Mouse (Mus musculus): ENCODE measurements around the gene Tnrc6c.

Gene Tnrc6c

GRCm38 (mm10) chr11:117727031-117727430, 72.9 kb downstream of the Tnrc6c start:
- DNase-seq (ENCODE audit: low read depth in 1 of 2, low spot score in 2 of 2): no peak

DNA sequence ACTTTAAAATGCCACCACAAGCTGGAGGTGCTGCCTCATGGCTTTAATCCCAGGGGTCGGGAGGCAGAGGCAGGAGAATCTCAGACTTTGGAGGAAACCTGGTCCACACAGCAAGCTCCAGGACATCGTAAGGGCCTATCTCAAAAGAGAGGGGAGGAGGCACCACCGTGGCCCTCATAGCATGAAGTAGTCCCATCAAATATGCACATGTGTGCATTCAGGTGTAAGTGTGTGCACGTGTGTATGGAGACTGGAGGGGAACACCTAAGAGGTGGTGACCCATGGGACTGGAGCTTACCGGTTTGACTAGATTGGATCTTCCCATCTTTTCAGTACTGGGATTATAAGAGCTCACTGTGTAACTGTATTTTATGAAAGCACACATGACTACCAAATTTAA, 74.2 kb downstream of the Tnrc6c start:
- DNase-seq (ENCODE audit: low read depth in 1 of 2, low spot score in 2 of 2): no peak

DNA sequence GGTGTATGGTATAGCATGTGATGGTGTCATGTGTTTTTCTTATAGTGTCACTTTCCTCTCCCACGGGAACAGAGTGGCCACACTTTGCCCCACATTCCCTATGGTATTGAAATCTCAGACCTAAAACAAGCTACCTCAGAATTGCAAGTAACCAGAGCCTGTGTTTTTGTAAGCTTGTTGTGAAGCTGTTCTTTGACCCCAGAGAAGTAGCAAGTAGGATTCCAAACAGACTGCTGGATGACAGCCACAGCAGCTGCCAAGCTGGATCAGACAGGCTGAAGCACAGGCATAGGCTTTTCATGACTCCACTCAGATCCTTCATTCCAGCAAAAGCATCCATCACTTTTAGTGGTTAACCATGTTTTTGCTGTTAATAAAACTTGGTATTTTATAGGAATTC, 74.8 kb downstream of the Tnrc6c start:
- no peak for DNase-seq (ENCODE audit: low read depth in 1 of 2, low spot score in 2 of 2)

DNA sequence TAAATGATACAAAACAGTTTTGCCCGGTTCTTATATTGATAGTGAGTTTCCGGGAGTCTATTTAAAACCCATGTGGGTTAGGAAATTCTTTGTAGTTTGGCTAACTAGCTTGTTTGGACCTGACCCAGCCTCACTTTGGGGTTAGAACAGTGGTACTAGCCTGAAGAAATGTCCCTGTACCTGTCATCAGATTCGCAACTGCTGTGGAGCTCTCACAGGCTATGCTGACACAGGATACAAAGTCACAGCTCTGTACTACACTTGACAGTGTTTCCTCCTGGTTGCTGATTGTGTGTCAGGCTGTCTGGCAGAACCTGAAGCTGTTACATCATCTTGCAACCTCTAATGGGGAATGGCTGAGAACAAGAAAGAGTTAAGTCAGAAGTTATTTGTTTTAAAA, 75.3 kb downstream of the Tnrc6c start:
- no peak for DNase-seq (ENCODE audit: low read depth in 1 of 2, low spot score in 2 of 2)

DNA sequence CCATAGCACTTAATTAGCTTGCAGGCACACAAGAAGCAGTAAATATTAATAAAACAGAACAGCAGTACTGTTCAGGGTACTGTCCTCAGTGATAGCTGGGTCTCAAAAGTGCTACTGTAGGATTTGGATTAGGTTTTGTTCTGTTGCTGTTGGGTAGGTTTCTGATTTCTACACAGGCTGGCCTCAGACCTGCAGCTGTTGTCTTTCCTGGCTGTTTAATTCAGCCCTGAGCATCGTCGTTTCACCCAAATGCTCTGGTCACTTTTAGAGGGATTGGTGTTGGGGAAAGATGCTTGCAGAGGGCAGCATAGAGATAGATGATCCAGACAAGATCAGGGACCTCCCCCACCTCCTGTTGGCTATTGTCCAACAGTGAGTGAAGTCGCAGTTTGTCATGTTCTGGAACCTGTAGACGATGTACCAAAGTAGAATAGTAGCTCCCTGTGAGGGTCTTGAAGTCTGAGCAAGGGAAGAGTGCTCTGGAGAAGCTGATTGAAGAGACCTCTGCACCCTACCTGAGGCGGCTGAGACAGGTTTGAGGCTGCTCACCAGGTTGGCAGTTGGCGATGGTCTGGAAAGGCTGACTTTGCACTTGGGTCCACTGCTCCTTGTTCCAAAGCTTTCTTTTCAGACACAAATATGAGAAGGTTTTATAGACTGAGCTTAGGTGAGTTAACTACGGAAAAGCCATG, 75.9 kb downstream of the Tnrc6c start:
- DNase-seq (ENCODE audit: low read depth in 1 of 2, low spot score in 2 of 2): no peak

- DNase-seq (ENCODE audit: low read depth in 1 of 2, low spot score in 2 of 2): no peak
Measured at GRCm38 (mm10) chr11:117730490-117730838, 76.4 kb downstream of the Tnrc6c start.

GRCm38 (mm10) chr11:117731470-117731869, 77.4 kb downstream of the Tnrc6c start:
- no peak for DNase-seq (ENCODE audit: low read depth in 1 of 2, low spot score in 2 of 2)

- DNase-seq (ENCODE audit: low read depth in 1 of 2, low spot score in 2 of 2): no peak
Measured at GRCm38 (mm10) chr11:117736037-117736689, 82.1 kb downstream of the Tnrc6c start.

GRCm38 (mm10) chr11:117738123-117738522, 84.0 kb downstream of the Tnrc6c start:
- no peak for DNase-seq (ENCODE audit: low read depth in 1 of 2, low spot score in 2 of 2)

DNA sequence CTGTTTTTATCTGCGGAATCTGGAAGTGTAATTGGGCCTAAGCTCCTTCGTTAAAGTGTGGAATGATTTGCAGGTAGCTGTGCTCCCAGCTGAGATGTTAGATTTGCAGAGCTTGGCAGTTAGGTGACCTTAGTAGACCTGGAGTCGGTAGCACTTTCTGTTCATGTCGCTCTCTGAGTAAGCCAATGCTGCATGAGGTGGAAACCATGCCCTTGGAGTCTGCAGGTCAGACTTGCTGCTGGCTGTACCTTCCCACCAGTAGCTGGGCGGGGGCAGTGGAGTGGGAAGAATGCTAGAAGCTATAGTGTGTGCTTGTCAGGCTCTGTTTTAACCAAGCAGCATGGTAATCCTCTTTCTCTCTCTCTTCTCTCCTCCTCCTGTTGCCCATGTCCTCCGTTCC, 87.0 kb downstream of the Tnrc6c start:
- no peak for DNase-seq (ENCODE audit: low read depth in 1 of 2, low spot score in 2 of 2)

- no peak for DNase-seq (ENCODE audit: low read depth in 1 of 2, low spot score in 2 of 2)
Measured at GRCm38 (mm10) chr11:117742243-117742642, 88.2 kb downstream of the Tnrc6c start.

- DNase-seq (ENCODE audit: low read depth in 1 of 2, low spot score in 2 of 2): no peak
Measured at GRCm38 (mm10) chr11:117742715-117743114, 88.6 kb downstream of the Tnrc6c start.

- DNase-seq (ENCODE audit: low read depth in 1 of 2, low spot score in 2 of 2): no peak
Measured at GRCm38 (mm10) chr11:117743454-117744030, 89.5 kb downstream of the Tnrc6c start.

GRCm38 (mm10) chr11:117748628-117749027, 94.5 kb downstream of the Tnrc6c start:
- no peak for DNase-seq (ENCODE audit: low read depth in 1 of 2, low spot score in 2 of 2)

DNA sequence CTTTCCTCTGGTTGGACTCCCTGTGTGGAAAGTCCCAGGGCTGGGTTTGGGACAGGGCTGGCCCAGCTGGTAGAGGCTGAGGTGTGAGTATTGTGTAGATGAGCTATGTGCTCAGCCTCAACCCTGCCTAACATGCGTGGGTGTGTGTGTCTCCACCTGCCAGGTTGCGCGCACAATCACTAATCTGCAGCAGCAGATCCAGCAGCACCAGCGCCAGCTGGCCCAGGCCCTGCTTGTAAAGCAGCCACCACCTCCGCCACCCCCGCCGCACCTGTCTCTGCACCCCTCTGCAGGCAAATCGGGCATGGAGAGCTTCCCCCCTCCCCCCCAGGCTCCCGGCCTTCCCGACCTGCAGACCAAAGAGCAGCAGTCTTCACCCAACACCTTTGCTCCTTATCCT, 95.3 kb downstream of the Tnrc6c start:
- no peak for DNase-seq (ENCODE audit: low read depth in 1 of 2, low spot score in 2 of 2)

- no peak for DNase-seq (ENCODE audit: low read depth in 1 of 2, low spot score in 2 of 2)
Measured at GRCm38 (mm10) chr11:117751544-117751943, 97.5 kb downstream of the Tnrc6c start.

DNA sequence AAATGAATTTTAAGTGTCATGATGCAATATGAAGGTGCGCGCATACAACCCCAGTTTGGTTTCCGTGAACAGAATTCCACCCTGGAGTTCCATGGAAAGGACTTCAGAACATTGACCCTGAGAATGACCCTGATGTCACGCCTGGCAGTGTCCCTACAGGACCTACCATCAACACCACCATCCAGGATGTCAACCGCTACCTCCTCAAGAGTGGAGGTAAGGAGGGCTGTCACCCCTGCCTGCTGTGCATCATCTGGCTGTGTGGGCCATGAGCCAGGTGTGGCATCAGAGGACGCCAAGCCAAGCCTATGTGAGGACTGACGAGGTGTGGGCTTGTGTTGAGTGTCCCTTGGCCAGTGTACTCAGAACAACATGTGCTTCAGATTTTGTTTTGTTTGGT, 101.8 kb downstream of the Tnrc6c start:
- DNase-seq (ENCODE audit: low read depth in 1 of 2, low spot score in 2 of 2): no peak

GRCm38 (mm10) chr11:117759267-117759666, 105.2 kb downstream of the Tnrc6c start:
- DNase-seq (ENCODE audit: low read depth in 1 of 2, low spot score in 2 of 2): no peak

DNA sequence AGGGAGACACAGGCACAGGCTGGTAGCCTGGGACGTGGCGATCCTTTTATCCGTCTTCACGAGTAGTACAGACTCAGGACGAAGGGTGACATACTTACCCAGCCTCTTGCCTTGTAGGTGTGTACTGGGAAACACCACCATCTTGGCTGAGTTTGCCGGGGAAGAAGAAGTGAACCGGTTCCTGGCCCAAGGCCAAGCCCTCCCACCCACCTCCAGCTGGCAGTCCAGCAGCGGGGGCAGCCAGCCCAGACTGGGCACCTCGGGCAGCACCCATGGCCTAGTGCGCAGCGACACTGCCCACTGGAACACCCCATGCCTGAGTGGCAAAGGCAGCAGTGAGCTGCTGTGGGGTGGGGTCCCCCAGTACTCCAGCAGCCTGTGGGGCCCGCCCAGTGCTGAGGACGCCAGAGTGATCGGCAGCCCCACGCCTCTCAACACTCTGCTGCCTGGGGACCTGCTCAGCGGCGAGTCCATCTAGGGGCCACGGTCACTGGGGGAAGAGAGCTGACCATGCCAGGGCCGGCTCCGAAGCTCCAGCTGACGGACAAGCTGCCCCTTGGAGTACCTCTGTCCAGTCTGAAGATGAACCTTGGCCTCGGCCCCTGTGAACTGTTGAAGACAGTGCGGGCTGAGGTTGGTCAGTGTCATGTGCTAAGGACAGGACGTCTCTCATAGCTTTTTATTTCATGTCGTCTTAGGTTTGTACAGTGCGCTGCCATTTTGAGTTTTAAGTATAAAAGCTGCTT, 106.5 kb downstream of the Tnrc6c start:
- no peak for DNase-seq (ENCODE audit: low read depth in 1 of 2, low spot score in 2 of 2)

DNA sequence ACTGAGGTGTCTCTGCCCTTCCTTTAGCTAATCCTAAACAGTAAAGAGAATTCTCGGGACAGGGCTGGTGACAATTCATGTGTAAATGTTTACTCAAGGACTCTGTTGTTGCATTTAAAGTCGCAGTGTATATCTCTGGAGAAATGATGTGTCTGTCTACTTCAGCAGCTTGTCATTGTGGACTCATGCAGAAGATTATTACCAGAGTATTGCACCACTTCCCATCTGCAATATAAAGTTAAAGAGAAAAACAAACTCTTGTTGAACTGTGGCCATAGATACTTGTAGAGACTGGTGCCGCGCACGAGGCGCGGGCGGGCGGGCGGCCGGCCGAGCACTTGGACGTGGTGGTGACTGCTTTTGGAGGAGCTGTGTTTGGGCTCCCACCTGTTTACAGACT, 107.7 kb downstream of the Tnrc6c start:
- no peak for DNase-seq (ENCODE audit: low read depth in 1 of 2, low spot score in 2 of 2)

DNA sequence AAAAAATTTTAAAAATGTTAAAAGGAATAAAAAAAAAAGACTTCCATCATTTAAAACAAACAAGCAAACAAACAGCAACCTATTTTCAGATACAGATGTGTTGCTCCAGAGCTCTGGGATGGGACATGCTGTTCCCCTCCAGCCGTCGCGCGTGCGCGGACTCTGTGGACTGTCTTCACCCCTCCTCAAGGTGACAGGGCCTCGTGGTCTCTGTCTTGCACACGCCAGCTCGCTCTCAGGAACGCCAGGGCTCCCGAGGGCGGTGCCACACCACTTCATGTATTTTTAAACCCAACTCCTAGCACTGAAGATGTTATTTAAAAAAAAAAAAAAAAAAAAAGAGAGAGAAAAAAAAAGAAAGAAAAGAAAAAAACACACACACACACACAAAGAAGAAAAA, 108.2 kb downstream of the Tnrc6c start:
- DNase-seq (ENCODE audit: low read depth in 1 of 2, low spot score in 2 of 2): no peak

DNA sequence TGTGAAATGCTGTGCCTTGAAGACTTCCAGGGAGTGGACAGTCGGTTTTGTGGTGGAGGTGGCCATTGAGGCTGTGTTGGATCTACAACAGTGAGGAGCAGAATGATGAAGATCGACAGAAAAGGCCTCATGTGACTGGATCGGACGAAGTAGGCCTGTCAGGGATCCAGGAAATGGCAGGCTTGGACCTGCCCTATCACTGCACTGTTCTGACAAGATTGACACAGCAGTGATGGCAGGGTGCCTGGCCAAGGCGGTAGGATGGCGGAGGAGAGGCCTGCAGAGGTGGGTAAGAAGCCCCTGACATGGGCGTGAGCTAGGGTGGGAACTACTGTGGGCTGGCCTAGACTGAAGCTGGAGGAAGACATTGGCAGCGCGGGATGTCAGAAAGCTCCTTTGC, 110.2 kb downstream of the Tnrc6c start:
- no peak for DNase-seq (ENCODE audit: low read depth in 1 of 2, low spot score in 2 of 2)

All from monocyte, adult 2 months (primary cell).